Comparison of ENCODE assay signal across 8 mouse cellular contexts in genomic region chr19:8967373-8967743, GRCm38 (mm10). TPM values are rescaled to one million over a fixed set of nuclear protein-coding genes. Genes with fewer than 3 reads are reported as not detected.
DNase-seq lines count a peak whose midpoint lies in the region; ATAC-seq lines count a peak whose summit lies in the region.

No protein-coding gene starts in this region.

- peak overlapping the region; percentile 85 for H3K4me2 ChIP-seq in neural tube, embryonic 11.5 days (ENCODE audit: low read depth)
- H3K4me2 ChIP-seq in limb, embryonic 15.5 days: peak overlapping the region; percentile 61
- H3K4me2 ChIP-seq in stomach, embryonic 16.5 days (ENCODE audit: low read depth, low read length): peak overlapping the region; percentile 60

- DNase-seq in adrenal gland, postnatal 14 days: peak; percentile 39
- DNase-seq in adrenal gland, postnatal 36 days: no peak
- no peak for DNase-seq in neural tube, embryonic 11.5 days (ENCODE audit: low spot score)
- no peak for DNase-seq in neural tube, embryonic 10.5 days (ENCODE audit: extremely low spot score, low spot score)
- no peak for DNase-seq in left cerebral cortex, adult 8-10 months (ENCODE audit: low spot score in 2 of 2)
- DNase-seq in adrenal gland, adult 8-10 months: no peak

- ATAC-seq in neural tube, embryonic 11.5 days (ENCODE audit: insufficient read depth, low FRiP score, low TSS enrichment): no peak
- no peak for ATAC-seq in limb, embryonic 15.5 days (ENCODE audit: insufficient number of reproducible peaks, low FRiP score, low TSS enrichment, low read depth)
- no peak for ATAC-seq in stomach, embryonic 16.5 days (ENCODE audit: insufficient read depth, low FRiP score)

- peak overlapping the region; percentile 92 for H3K4me3 ChIP-seq in neural tube, embryonic 11.5 days (ENCODE audit: low read depth, low read length)
- peak overlapping the region; percentile 75 for H3K4me3 ChIP-seq in limb, embryonic 15.5 days
- peak overlapping the region; percentile 73 for H3K4me3 ChIP-seq in stomach, embryonic 16.5 days (replicated peaks; ENCODE audit: low read length)

- H3K9me3 ChIP-seq in neural tube, embryonic 11.5 days (ENCODE audit: control insufficient read depth, low read length): no peaks in the 10 kb centered on the region
- H3K9me3 ChIP-seq in limb, embryonic 15.5 days: no peaks in the 10 kb centered on the region
- no peaks in the 10 kb centered on the region for H3K9me3 ChIP-seq in stomach, embryonic 16.5 days (replicated peaks; ENCODE audit: control insufficient read depth, low read length)

- no peaks in the 10 kb centered on the region for H3K4me1 ChIP-seq in neural tube, embryonic 11.5 days (ENCODE audit: control insufficient read depth, insufficient read depth, low read length)
- H3K4me1 ChIP-seq in limb, embryonic 15.5 days: peaks cover 17% of the 10 kb centered on the region
- peaks cover 13% of the 10 kb centered on the region for H3K4me1 ChIP-seq in stomach, embryonic 16.5 days (ENCODE audit: control insufficient read depth, insufficient read depth, low read length)

- H3K27ac ChIP-seq in neural tube, embryonic 11.5 days (ENCODE audit: low read depth, low read length): peak overlapping the region; percentile 79
- H3K27ac ChIP-seq in limb, embryonic 15.5 days: peak overlapping the region; percentile 87
- H3K27ac ChIP-seq in stomach, embryonic 16.5 days (ENCODE audit: low read length): peak overlapping the region; percentile 82

- H3K9ac ChIP-seq in neural tube, embryonic 11.5 days (ENCODE audit: low read length): peak overlapping the region; percentile 93
- peak overlapping the region; percentile 92 for H3K9ac ChIP-seq in limb, embryonic 15.5 days
- peak overlapping the region; percentile 83 for H3K9ac ChIP-seq in stomach, embryonic 16.5 days (ENCODE audit: low read length)

- WGBS in neural tube, embryonic 11.5 days: 0% methylated on average over 8 of the region's 8 CpGs
- 0% methylated on average over 8 of the region's 8 CpGs for WGBS in limb, embryonic 15.5 days
- under 1% methylated on average over 8 of the region's 8 CpGs for WGBS in stomach, embryonic 16.5 days

- H3K27me3 ChIP-seq in neural tube, embryonic 11.5 days (ENCODE audit: control insufficient read depth, insufficient read depth, low read length): no peaks in the 10 kb centered on the region
- H3K27me3 ChIP-seq in limb, embryonic 15.5 days: no peaks in the 10 kb centered on the region
- H3K27me3 ChIP-seq in stomach, embryonic 16.5 days (ENCODE audit: control insufficient read depth, insufficient read depth, low read length): no peaks in the 10 kb centered on the region

- peaks cover 36% of the 10 kb centered on the region for H3K36me3 ChIP-seq in neural tube, embryonic 11.5 days (ENCODE audit: control insufficient read depth, insufficient read depth, low read length)
- peaks cover 71% of the 10 kb centered on the region for H3K36me3 ChIP-seq in limb, embryonic 15.5 days
- H3K36me3 ChIP-seq in stomach, embryonic 16.5 days (ENCODE audit: control insufficient read depth, insufficient read depth, low read length): peaks cover 33% of the 10 kb centered on the region

RNA-seq across cellular contexts. Expression of gene Eef1g, which starts 0.5 kb away (rescaled TPM):
- total RNA-seq in adrenal gland, postnatal 14 days (2021): 355 and 413 TPM in 2 replicates
- 100 to 1,000 TPM; 331 to 363 TPM for total RNA-seq in adrenal gland, postnatal 36 days (2021)
- polyA plus RNA-seq in neural tube, embryonic 11.5 days (2014; fragmentation: Nextera tagmentation; extraction: Ambion mirVana): 468 and 469 TPM in 2 replicates
- polyA plus RNA-seq in limb, embryonic 15.5 days (2015; fragmentation: Nextera tagmentation; extraction: Ambion mirVana): 467 and 482 TPM in 2 replicates
- polyA plus RNA-seq in stomach, embryonic 16.5 days (2015; fragmentation: Nextera tagmentation; extraction: Ambion mirVana): 401 and 441 TPM in 2 replicates
- total RNA-seq in left cerebral cortex, adult 8-10 months (2022): 100 to 1,000 TPM; 224 to 271 (median 243) TPM
- 100 to 1,000 TPM; 306 to 355 (median 328) TPM for total RNA-seq in adrenal gland, adult 8-10 months (2022)

RNA-seq across cellular contexts. Expression of gene Tut1, which starts 13.7 kb away (rescaled TPM):
- total RNA-seq in adrenal gland, postnatal 14 days (2021): 20.2 and 21.7 TPM in 2 replicates
- total RNA-seq in adrenal gland, postnatal 36 days (2021): 10 to 100 TPM; 20.7 to 24.4 TPM
- 30.2 and 36.3 TPM in 2 replicates for polyA plus RNA-seq in neural tube, embryonic 11.5 days (2014; fragmentation: Nextera tagmentation; extraction: Ambion mirVana)
- polyA plus RNA-seq in limb, embryonic 15.5 days (2015; fragmentation: Nextera tagmentation; extraction: Ambion mirVana): 29.3 and 30.0 TPM in 2 replicates
- 30.0 and 34.9 TPM in 2 replicates for polyA plus RNA-seq in stomach, embryonic 16.5 days (2015; fragmentation: Nextera tagmentation; extraction: Ambion mirVana)
- 10 to 100 TPM; 20.5 to 26.0 (median 22.1) TPM for total RNA-seq in left cerebral cortex, adult 8-10 months (2022)
- total RNA-seq in adrenal gland, adult 8-10 months (2022): 10 to 100 TPM; 22.9 to 31.9 (median 26.8) TPM

RNA-seq across cellular contexts. Expression of gene Ahnak, which starts 21.7 kb away (rescaled TPM):
- total RNA-seq in adrenal gland, postnatal 14 days (2021): 157 and 186 TPM in 2 replicates
- total RNA-seq in adrenal gland, postnatal 36 days (2021): 100 to 1,000 TPM; 114 to 197 TPM
- polyA plus RNA-seq in neural tube, embryonic 11.5 days (2014; fragmentation: Nextera tagmentation; extraction: Ambion mirVana): 4.4 and 4.5 TPM in 2 replicates
- 96.4 and 104 TPM in 2 replicates for polyA plus RNA-seq in limb, embryonic 15.5 days (2015; fragmentation: Nextera tagmentation; extraction: Ambion mirVana)
- polyA plus RNA-seq in stomach, embryonic 16.5 days (2015; fragmentation: Nextera tagmentation; extraction: Ambion mirVana): 46.4 and 48.3 TPM in 2 replicates
- 10 to 100 TPM; 24.9 to 29.0 (median 27.5) TPM for total RNA-seq in left cerebral cortex, adult 8-10 months (2022)
- 100 to 1,000 TPM; 122 to 227 (median 158) TPM for total RNA-seq in adrenal gland, adult 8-10 months (2022)

RNA-seq across cellular contexts. Expression of gene Mta2, which starts 25.7 kb away (rescaled TPM):
- total RNA-seq in adrenal gland, postnatal 14 days (2021): 93.1 and 105 TPM in 2 replicates
- total RNA-seq in adrenal gland, postnatal 36 days (2021): 10 to 100 TPM; 88.0 to 88.6 TPM
- polyA plus RNA-seq in neural tube, embryonic 11.5 days (2014; fragmentation: Nextera tagmentation; extraction: Ambion mirVana): 55.6 and 57.5 TPM in 2 replicates
- polyA plus RNA-seq in limb, embryonic 15.5 days (2015; fragmentation: Nextera tagmentation; extraction: Ambion mirVana): 155 and 160 TPM in 2 replicates
- 142 and 149 TPM in 2 replicates for polyA plus RNA-seq in stomach, embryonic 16.5 days (2015; fragmentation: Nextera tagmentation; extraction: Ambion mirVana)
- total RNA-seq in left cerebral cortex, adult 8-10 months (2022): 10 to 100 TPM; 46.8 to 53.8 (median 50.4) TPM
- 100 to 1,000 TPM in 2 of 4 experiments, 10 to 100 TPM in 2; 83.4 to 133 (median 102) TPM for total RNA-seq in adrenal gland, adult 8-10 months (2022)

RNA-seq across cellular contexts. Expression of gene Eml3, which starts 38.0 kb away (rescaled TPM):
- total RNA-seq in adrenal gland, postnatal 14 days (2021): 45.4 and 49.5 TPM in 2 replicates
- 10 to 100 TPM; 46.9 to 59.1 TPM for total RNA-seq in adrenal gland, postnatal 36 days (2021)
- 7.9 and 9.3 TPM in 2 replicates for polyA plus RNA-seq in neural tube, embryonic 11.5 days (2014; fragmentation: Nextera tagmentation; extraction: Ambion mirVana)
- polyA plus RNA-seq in limb, embryonic 15.5 days (2015; fragmentation: Nextera tagmentation; extraction: Ambion mirVana): 41.8 and 42.7 TPM in 2 replicates
- polyA plus RNA-seq in stomach, embryonic 16.5 days (2015; fragmentation: Nextera tagmentation; extraction: Ambion mirVana): 28.5 and 30.5 TPM in 2 replicates
- total RNA-seq in left cerebral cortex, adult 8-10 months (2022): 10 to 100 TPM; 12.6 to 15.3 (median 13.8) TPM
- 10 to 100 TPM; 57.9 to 87.6 (median 79.6) TPM for total RNA-seq in adrenal gland, adult 8-10 months (2022)
